Mouse (Mus musculus) heart, postnatal 0 days (tissue): ENCODE results near the gene Agtr1a.

Experiments used
- CTCF ChIP-seq: IDR thresholded peaks from 2 replicates; pipeline ENCODE4 v1.5.1; 2016; ENCODE audit warnings: antibody characterized with exemption, control low read depth, low read depth
- EP300 ChIP-seq: IDR thresholded peaks from 2 replicates; pipeline ENCODE4 v1.6.1; 2016; ENCODE audit warnings: antibody characterized with exemption, low read depth

- TF ChIP-seq CTCF = no peak
- no peak for TF ChIP-seq EP300
Observed at GRCm38 (mm10) chr13:30396431-30396830, 60.2 kb downstream of the Agtr1a start.
